Mouse (Mus musculus) hindbrain, embryonic 13.5 days (tissue): Measurements from ENCODE around the gene Zbtb17. TPM values are rescaled to one million over a fixed set of nuclear protein-coding genes. Genes with fewer than 3 reads are reported as not detected.

ENCODE experiments used
- ATAC-seq: fragments of 200-750 bp; cut with Nextera tagmentation; 2 replicates; pipeline ENCODE4 v1.8.0; 2017; ENCODE audit warnings: moderate TSS enrichment; ENCODE audit not compliant: low FRiP score
- H3K27ac ChIP-seq: fragments of 300-500 bp; sonication (generic); 2 replicates; pipeline ENCODE4 v1.5.1; 2015; ENCODE audit warnings: inconsistent platforms, mild to moderate bottlenecking, moderate library complexity
- H3K27me3 ChIP-seq: fragments of 300-500 bp; sonication (generic); 2 replicates; pipeline ENCODE4 v1.6.1; 2015; ENCODE audit warnings: mild to moderate bottlenecking, inconsistent platforms
- H3K36me3 ChIP-seq: fragments of 300-500 bp; sonication (generic); 2 replicates; pipeline ENCODE4 v1.6.1; 2015; ENCODE audit warnings: mild to moderate bottlenecking, inconsistent platforms
- H3K4me1 ChIP-seq: fragments of 300-500 bp; sonication (generic); replicated peaks from 2 replicates; pipeline ENCODE4 v1.6.1; 2015; ENCODE audit warnings: inconsistent platforms
- H3K4me2 ChIP-seq: fragments of 300-500 bp; sonication (generic); 2 replicates; pipeline ENCODE4 v1.6.1; 2015; ENCODE audit warnings: inconsistent platforms, mild to moderate bottlenecking, moderate library complexity
- H3K4me3 ChIP-seq: fragments of 300-500 bp; sonication (generic); 2 replicates; pipeline ENCODE4 v1.5.1; 2015; ENCODE audit warnings: mild to moderate bottlenecking, inconsistent platforms
- H3K9ac ChIP-seq: fragments of 300-500 bp; sonication (generic); 2 replicates; pipeline ENCODE4 v1.6.1; 2015; ENCODE audit warnings: mild to moderate bottlenecking, inconsistent platforms
- H3K9me3 ChIP-seq: fragments of 300-500 bp; sonication (generic); 2 replicates; pipeline ENCODE4 v1.6.1; 2016; ENCODE audit warnings: inconsistent platforms
- WGBS: fragments of 180-500 bp; shearing (Covaris S2); methylation state at CpG from one replicate; pipeline ENCODE4 v1.1.7; 2015; 5-methylcytosine and 5-hydroxymethylcytosine counted together
- polyA plus RNA-seq: library from polyadenylated mRNA; unstranded; fragments of >200 nt; fragmentation: Nextera tagmentation; extraction: Ambion mirVana; gene quantifications from 2 replicates; pipeline ENCODE4 v1.2.1, GENCODE M21; 2015

Zbtb17 gene
- 50.0 and 50.3 TPM in 2 replicates for polyA plus RNA-seq

DNA sequence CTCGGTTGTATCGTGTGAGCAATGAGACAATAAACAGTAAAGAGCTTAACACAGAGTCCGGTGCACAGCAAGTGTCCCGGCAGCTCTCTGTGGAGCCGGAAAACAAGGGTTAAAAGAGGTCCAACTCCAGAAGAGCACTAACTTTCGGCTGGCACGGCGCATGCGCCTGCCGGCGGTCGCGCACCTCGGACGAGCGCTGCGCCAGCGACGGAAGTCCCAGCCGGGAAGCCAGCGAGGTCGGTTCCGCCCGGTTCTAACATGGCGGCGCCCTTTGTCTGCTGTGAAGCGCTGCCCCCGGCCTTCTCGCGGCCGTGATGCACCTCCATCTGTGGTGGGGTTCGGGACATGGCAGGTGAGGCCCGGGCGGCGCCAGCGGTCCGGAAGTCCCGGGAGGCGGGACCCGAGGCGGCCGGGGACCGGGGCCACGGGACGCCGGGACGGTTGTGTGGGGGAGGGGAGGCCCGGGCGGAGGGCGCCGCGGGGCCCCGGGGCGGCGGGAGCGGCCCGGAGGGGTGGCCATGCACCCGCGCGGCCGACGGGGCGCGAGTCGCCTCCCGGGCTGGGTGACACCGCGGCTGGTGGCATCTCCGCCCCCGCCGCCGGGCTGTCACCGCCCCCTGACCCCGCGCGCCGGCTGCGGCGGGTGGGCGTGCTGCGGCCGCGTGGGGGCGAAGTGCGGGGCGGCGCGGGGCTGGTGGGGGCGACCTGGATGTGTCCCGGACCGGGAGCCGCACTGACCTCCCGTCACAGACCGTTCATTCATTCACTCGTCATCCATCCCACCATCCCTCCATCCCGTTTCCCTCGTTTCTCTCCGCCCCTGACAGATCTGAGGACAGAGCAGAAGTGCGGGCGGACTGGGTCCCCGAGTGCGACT, at the start of gene Zbtb17:
TSS of gene Zbtb17 (plus strand) at position 204 of the 877 bp plus-strand sequence.
- H3K4me2 ChIP-seq = peak within 1 kb of the TSS; percentile 89
- H3K9ac ChIP-seq = peak within 1 kb of the TSS; percentile 97
- H3K9me3 ChIP-seq = no peaks in the 10 kb centered on the region
- 0 out of 2 replicates have a peak, but pooled peaks cover 6% of the 10 kb centered on the region for H3K27me3 ChIP-seq
- peaks cover 24% of the 10 kb centered on the region for H3K4me1 ChIP-seq
- H3K27ac ChIP-seq = peak within 1 kb of the TSS; percentile 89
- peak; percentile 92 for ATAC-seq
- WGBS = under 1% methylated on average over 61 of the region's 102 CpGs
- H3K36me3 ChIP-seq = peaks cover 28% of the 10 kb centered on the region
- H3K4me3 ChIP-seq = peak within 1 kb of the TSS; percentile 92

DNA sequence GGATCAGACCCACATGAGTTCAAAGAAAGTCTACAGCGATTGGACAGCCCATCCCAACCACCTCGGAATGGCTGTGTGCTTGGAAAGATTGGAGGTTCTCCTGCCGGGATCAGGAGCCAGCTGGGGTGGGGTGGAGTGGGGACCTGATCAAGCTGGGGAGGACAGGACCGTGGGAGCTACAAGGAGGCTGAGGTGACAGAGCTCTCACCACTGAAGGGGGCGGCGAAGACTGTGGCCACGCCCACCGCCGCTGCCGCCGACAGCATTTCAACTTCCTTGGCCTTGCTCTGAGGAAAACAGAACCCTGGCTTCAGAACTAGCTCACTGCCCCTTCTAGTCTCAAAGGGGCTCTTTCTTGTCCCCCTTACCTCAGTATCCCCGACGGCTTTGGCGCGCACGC, 49.7 kb upstream of the Zbtb17 start:
- H3K36me3 ChIP-seq = no peaks in the 10 kb centered on the region
- H3K27me3 ChIP-seq = peaks cover 34% of the 10 kb centered on the region
- peaks cover 4% of the 10 kb centered on the region; the same call in 1 of the 2 replicates for H3K4me1 ChIP-seq
- no peak for ATAC-seq
- H3K4me2 ChIP-seq = no peak overlapping the region
- H3K27ac ChIP-seq = no peak overlapping the region
- H3K9me3 ChIP-seq = no peaks in the 10 kb centered on the region
- 21% methylated on average over 16 of the region's 16 CpGs for WGBS
- no peak overlapping the region for H3K9ac ChIP-seq
- H3K4me3 ChIP-seq = no peak overlapping the region

DNA sequence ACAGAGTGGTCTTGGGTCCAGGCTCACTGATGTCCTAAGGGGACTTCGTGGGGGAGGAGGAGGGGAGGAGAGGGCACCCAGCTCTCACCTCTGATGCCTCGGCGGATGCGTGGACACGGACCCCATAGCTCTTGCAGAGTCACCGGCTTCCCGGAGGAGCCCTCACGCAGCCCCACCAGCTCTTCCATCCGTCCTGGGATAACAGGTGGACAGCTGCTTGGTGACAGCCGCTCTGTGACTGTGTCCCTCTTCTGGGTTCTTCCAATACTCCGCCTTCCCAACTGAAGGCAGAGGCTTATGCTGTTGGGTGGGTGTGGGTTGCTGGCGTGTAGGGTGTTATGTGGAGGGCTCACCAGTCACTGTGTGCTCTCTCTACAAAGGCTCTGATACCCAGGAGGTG, 46.6 kb upstream of the Zbtb17 start:
- Histone ChIP-seq H3K27me3 (peaks cover 33% of the 10 kb centered on the region), H3K4me2 (no peak overlapping the region), H3K4me3 (no peak overlapping the region), H3K27ac (no peak overlapping the region), H3K9me3 (no peaks in the 10 kb centered on the region), H3K36me3 (no peaks in the 10 kb centered on the region), H3K4me1 (peaks cover 4% of the 10 kb centered on the region; the same call in 1 of the 2 replicates), H3K9ac (no peak overlapping the region)
- WGBS = 78% methylated on average over 12 of the region's 12 CpGs
- ATAC-seq = no peak

DNA sequence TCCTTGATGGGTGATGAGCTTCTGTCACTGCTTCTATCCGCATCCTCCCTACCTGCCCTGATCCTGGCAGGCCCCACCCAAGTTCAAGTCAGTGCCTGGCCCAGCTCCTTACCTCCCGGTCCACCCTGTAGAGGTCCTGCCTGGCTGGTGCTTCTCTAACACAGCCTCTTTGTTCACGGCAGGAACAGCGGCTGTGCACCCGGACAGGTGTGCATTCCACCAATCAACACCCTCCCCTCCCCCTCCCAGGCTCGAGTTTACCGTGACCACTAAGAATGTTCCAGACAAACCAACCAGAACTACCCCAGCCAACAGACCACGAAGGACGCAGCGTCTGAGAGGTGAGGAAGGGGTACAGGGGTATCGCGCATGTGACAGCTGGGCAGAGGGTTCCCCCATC, 45.9 kb upstream of the Zbtb17 start, which contains the start of gene Clcnka:
TSS of gene Clcnka (minus strand) at position 180 of the 400 bp plus-strand sequence.
- H3K27me3 ChIP-seq = peaks cover 32% of the 10 kb centered on the region
- no peak within 1 kb of the TSS for H3K4me3 ChIP-seq
- no peak within 1 kb of the TSS for H3K9ac ChIP-seq
- 73% methylated on average over 12 of the region's 12 CpGs for WGBS
- H3K9me3 ChIP-seq = no peaks in the 10 kb centered on the region
- no peak for ATAC-seq
- no peak within 1 kb of the TSS for H3K4me2 ChIP-seq
- H3K36me3 ChIP-seq = no peaks in the 10 kb centered on the region
- H3K27ac ChIP-seq = no peak within 1 kb of the TSS
- H3K4me1 ChIP-seq = peaks cover 4% of the 10 kb centered on the region; the same call in 1 of the 2 replicates

DNA sequence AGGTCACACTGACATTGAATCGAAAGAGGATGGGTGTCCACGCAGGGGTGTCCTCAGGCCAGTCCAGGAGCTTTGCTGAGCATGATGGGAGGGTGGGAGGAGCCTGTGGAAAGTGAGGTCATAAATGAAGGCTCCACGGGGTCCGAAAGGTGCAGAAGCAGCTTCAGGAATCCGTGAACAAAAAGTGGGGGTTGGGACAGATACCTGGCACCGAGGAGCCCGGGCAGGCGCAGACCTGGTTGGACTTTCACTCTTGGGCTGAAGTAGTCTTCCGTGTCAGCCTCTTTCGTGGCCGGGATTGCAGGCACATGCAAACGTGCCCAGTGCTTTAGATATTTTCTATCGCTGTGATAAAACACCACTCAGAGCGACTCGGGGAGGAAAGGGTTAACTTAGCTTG, 44.3 kb upstream of the Zbtb17 start:
- 88% methylated on average over 15 of the region's 15 CpGs for WGBS
- Histone ChIP-seq H3K4me1 (peaks cover 6% of the 10 kb centered on the region; the same call in 1 of the 2 replicates), H3K4me2 (no peak overlapping the region), H3K27ac (no peak overlapping the region), H3K9me3 (no peaks in the 10 kb centered on the region), H3K27me3 (peaks cover 33% of the 10 kb centered on the region), H3K4me3 (no peak overlapping the region), H3K9ac (no peak overlapping the region), H3K36me3 (no peaks in the 10 kb centered on the region)
- ATAC-seq = no peak

DNA sequence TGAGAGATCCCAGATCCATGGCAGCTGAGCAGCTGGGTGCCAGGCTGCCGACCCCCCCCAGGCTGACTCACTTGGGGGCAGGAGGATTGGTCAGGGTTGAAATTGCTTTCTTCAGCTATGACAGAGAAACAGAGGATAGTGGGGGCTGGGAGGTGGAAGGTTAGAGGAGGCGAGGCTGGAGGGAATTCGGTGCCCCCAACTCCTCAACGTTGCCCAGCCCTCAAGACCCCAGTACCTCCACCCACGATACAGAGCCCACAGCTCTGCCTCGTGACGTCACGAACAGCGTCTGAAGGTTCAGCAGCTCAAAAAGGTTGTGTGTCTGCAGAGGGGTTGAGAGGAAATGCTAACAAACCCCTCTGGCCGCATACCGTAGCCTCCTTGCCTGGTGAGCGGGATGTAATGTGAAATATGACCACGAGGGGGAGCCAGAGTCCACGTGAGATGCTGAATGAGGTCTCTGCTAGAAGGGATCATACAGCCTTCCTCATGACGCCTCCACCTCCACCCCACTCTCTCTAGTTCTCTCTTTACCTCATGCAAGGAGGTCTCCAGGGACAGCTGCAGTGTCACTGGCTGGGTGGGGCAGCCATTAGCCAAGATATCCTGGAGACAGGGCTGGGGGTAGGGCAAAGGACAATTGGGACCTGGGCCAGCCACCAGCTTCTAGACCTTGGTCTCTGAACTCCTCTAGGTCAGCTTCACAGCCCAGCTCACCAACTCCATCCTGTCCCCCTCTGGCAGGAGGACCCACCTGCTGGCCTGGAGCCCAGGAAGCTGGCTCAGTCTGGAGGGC, 39.7 kb upstream of the Zbtb17 start:
- WGBS = 16% methylated on average over 15 of the region's 15 CpGs
- Histone ChIP-seq H3K4me2 (peak overlapping the region; percentile 42), H3K27ac (no peak overlapping the region), H3K4me1 (peaks cover 6% of the 10 kb centered on the region; the same call in 1 of the 2 replicates), H3K27me3 (peaks cover 22% of the 10 kb centered on the region), H3K36me3 (no peaks in the 10 kb centered on the region), H3K9ac (peak overlapping the region; percentile 65), H3K9me3 (no peaks in the 10 kb centered on the region), H3K4me3 (0 out of 2 replicates have a peak overlapping the region, but pooled peaks have one; percentile 11)
- ATAC-seq = peak; percentile 88

DNA sequence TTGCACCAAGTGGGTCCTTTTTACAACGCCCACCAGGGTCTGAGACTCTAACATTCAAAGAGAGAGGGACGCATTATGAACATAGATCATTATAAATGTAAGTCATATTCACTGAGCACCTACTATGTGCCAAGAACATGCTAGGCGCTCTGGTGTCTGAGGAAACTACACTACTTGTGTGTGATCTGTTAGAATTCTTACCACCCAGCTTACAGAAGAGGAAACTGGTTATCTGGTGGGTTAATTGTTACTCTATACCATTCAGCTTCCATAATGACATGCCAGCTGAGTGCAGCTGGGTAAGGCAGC, 39.2 kb upstream of the Zbtb17 start:
- 81% methylated on average over 3 of the region's 3 CpGs for WGBS
- no peak for ATAC-seq
- no peaks in the 10 kb centered on the region for H3K9me3 ChIP-seq
- no peak overlapping the region for H3K27ac ChIP-seq
- no peak overlapping the region for H3K4me2 ChIP-seq
- peaks cover 6% of the 10 kb centered on the region; the same call in 1 of the 2 replicates for H3K4me1 ChIP-seq
- peaks cover 22% of the 10 kb centered on the region for H3K27me3 ChIP-seq
- H3K36me3 ChIP-seq = no peaks in the 10 kb centered on the region
- peak overlapping the region; percentile 8; the same call in 1 of the 2 replicates for H3K9ac ChIP-seq
- no peak overlapping the region for H3K4me3 ChIP-seq

DNA sequence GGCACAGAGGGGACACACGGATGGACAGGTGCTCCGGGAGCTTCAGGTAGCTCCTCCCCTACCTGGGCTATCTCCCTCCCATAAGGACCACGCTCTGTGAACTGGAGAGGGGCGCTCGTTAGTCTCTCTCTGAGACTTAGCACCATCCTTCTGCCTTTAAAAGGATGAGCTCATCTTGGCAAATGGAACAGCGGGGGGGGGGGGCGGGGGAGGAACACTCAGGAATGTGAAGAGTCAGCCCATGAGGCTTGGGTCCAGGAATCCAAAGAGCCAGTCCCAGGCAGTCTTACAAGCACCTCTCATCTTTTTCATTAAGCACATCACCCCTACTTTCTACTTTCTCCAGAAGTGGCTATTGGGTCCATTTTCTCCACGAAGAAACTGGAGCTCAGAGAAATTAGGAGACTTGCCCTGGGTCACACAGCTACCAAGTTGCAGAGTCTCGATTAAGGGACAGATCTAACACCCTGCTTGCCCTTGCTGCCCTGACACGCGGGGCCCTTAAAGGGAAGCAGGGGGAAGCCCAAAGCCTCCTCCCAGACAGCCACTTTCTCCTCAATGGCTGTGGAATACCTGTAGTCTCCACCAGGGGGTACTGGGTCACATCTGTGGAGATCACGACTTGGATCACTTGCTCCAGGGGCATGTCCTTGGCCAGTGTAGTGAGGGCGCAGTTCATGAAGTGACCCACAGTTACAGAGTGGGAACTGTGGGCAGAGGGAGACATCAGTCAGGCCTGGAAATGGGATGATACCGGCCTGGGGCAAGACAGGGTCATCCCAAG, 37.7 kb upstream of the Zbtb17 start:
- H3K4me1 ChIP-seq = peaks cover 6% of the 10 kb centered on the region; the same call in 1 of the 2 replicates
- H3K9ac ChIP-seq = no peak overlapping the region
- no peak overlapping the region for H3K4me3 ChIP-seq
- WGBS = 51% methylated on average over 14 of the region's 14 CpGs
- H3K9me3 ChIP-seq = no peaks in the 10 kb centered on the region
- H3K4me2 ChIP-seq = no peak overlapping the region
- peaks cover 26% of the 10 kb centered on the region for H3K27me3 ChIP-seq
- ATAC-seq = no peak
- no peak overlapping the region for H3K27ac ChIP-seq
- no peaks in the 10 kb centered on the region for H3K36me3 ChIP-seq

DNA sequence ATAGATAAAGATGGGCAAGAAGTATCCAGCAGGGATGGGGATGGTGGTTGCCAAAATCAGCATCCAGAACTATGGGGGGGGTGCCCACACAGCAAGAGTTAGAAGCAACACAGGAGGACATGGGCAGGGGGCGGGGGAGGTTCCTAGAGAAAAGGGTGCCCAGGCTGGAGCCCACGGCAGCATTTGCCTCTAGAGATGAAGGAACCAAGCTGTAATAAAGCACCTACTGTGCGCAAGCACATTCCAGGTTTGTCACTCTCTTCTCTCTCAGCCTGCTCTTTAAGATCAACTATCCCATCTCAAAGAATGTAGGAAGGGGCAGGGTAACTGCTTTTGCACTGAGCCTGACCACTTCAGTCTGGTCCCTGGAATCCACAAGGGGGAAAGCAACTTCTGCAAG, 35.9 kb upstream of the Zbtb17 start:
- no peak overlapping the region for H3K4me2 ChIP-seq
- H3K4me3 ChIP-seq = no peak overlapping the region
- peaks cover 6% of the 10 kb centered on the region; the same call in 1 of the 2 replicates for H3K4me1 ChIP-seq
- no peak for ATAC-seq
- no peaks in the 10 kb centered on the region for H3K36me3 ChIP-seq
- no peak overlapping the region for H3K27ac ChIP-seq
- peaks cover 26% of the 10 kb centered on the region for H3K27me3 ChIP-seq
- H3K9me3 ChIP-seq = no peaks in the 10 kb centered on the region
- H3K9ac ChIP-seq = no peak overlapping the region
- 82% methylated on average over 3 of the region's 3 CpGs for WGBS

DNA sequence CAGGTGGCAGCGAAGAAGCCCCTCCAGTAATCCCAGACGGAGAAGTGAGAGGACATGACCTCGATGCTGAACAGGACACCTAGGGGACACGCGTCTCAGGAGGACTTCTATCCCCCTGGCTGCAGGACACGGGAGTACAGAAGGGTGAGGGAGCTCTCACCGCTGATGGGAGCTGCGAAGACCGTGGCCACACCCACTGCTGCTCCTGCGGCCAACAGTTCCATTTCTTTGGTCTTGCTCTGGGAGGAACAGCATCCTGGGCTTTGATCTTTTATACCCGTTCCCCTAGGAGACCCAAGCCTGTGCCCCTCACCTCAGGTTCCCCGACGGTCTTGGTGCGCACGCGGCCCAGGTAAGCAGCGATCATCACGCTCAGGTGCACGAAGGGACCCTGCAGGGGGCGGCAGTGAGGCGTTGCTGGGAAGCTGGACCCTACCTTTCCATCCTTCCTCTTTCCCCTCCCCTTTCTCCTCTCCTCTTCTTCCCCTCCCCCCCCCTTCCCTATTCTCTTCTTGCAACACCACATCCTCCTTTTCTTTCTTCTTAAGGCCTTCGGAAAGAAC, 32.9 kb upstream of the Zbtb17 start:
- Histone ChIP-seq H3K27ac (no peak overlapping the region), H3K9ac (no peak overlapping the region), H3K4me2 (no peak overlapping the region), H3K27me3 (peaks cover 10% of the 10 kb centered on the region), H3K4me3 (no peak overlapping the region), H3K36me3 (no peaks in the 10 kb centered on the region), H3K4me1 (no peaks in the 10 kb centered on the region), H3K9me3 (no peaks in the 10 kb centered on the region)
- WGBS = 23% methylated on average over 22 of the region's 22 CpGs
- no peak for ATAC-seq

DNA sequence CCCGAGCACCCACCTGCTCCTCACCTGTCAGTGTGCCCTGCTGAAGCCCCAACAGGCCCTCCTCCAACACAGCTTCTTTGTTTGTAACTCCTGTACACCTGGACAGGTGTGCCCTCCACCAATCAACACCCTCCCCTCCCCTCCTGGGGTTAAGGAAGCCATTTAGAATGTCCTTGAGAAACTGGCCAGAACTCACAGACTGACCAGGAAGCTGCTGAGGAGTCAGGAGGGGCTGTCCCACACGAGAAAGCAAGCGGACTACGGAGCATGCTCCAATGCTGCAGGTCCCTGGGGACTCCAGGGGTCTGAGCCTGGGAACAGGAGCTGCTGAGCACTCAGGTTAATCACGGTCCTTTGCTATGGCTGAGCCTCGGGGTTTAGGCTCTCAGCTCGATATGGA, 28.5 kb upstream of the Zbtb17 start, which contains the start of gene Clcnkb:
TSS of gene Clcnkb (minus strand) at position 91 of the 400 bp plus-strand sequence.
- H3K36me3 ChIP-seq = no peaks in the 10 kb centered on the region
- H3K4me3 ChIP-seq = no peak within 1 kb of the TSS
- no peaks in the 10 kb centered on the region for H3K4me1 ChIP-seq
- H3K27ac ChIP-seq = no peak within 1 kb of the TSS
- ATAC-seq = no peak
- no peaks in the 10 kb centered on the region for H3K9me3 ChIP-seq
- no peak within 1 kb of the TSS for H3K9ac ChIP-seq
- H3K4me2 ChIP-seq = no peak within 1 kb of the TSS
- H3K27me3 ChIP-seq = peaks cover 6% of the 10 kb centered on the region
- WGBS = 70% methylated on average over 7 of the region's 7 CpGs
